Mouse (Mus musculus): ENCODE measurements around the gene Ptprc.

The Ptprc gene

GRCm38 (mm10) chr1:138175494-138175893, at the start of gene Ptprc:
Gene Ptprc, minus strand, starts transcription at chr1:138175708.
- DNase-seq (ENCODE audit: low spot score): no peak

GRCm38 (mm10) chr1:138214736-138215458, 39.4 kb upstream of the Ptprc start:
- DNase-seq (ENCODE audit: low spot score): no peak

- DNase-seq (ENCODE audit: low spot score): no peak
Measured at GRCm38 (mm10) chr1:138210387-138211024, 35.0 kb upstream of the Ptprc start.

GRCm38 (mm10) chr1:138209751-138210150, 34.2 kb upstream of the Ptprc start:
- no peak for DNase-seq (ENCODE audit: low spot score)

- DNase-seq (ENCODE audit: low spot score): no peak
Measured at GRCm38 (mm10) chr1:138206041-138206440, 30.5 kb upstream of the Ptprc start.

- DNase-seq (ENCODE audit: low spot score): no peak
Measured at GRCm38 (mm10) chr1:138191689-138192508, 16.4 kb upstream of the Ptprc start.

- no peak for DNase-seq (ENCODE audit: low spot score)
Measured at GRCm38 (mm10) chr1:138188131-138188530, 12.6 kb upstream of the Ptprc start.

- DNase-seq (ENCODE audit: low spot score): no peak
Measured at GRCm38 (mm10) chr1:138185904-138186303, 10.4 kb upstream of the Ptprc start.

GRCm38 (mm10) chr1:138180081-138180480, 4.6 kb upstream of the Ptprc start:
- no peak for DNase-seq (ENCODE audit: low spot score)

GRCm38 (mm10) chr1:138174705-138175492, 609 bp downstream of the Ptprc start:
- no peak for DNase-seq (ENCODE audit: low spot score)

- no peak for DNase-seq (ENCODE audit: low spot score)
Measured at GRCm38 (mm10) chr1:138174143-138174542, 1.4 kb downstream of the Ptprc start.

- no peak for DNase-seq (ENCODE audit: low spot score)
Measured at GRCm38 (mm10) chr1:138173669-138174068, 1.8 kb downstream of the Ptprc start.

GRCm38 (mm10) chr1:138172547-138172946, 3.0 kb downstream of the Ptprc start:
- no peak for DNase-seq (ENCODE audit: low spot score)

GRCm38 (mm10) chr1:138172096-138172495, 3.4 kb downstream of the Ptprc start:
- no peak for DNase-seq (ENCODE audit: low spot score)

GRCm38 (mm10) chr1:138166233-138166771, 9.2 kb downstream of the Ptprc start:
- DNase-seq (ENCODE audit: low spot score): no peak

GRCm38 (mm10) chr1:138162638-138163037, 12.9 kb downstream of the Ptprc start:
- no peak for DNase-seq (ENCODE audit: low spot score)

GRCm38 (mm10) chr1:138158921-138159320, 16.6 kb downstream of the Ptprc start:
- no peak for DNase-seq (ENCODE audit: low spot score)

- no peak for DNase-seq (ENCODE audit: low spot score)
Measured at GRCm38 (mm10) chr1:138158236-138158635, 17.3 kb downstream of the Ptprc start.

- no peak for DNase-seq (ENCODE audit: low spot score)
Measured at GRCm38 (mm10) chr1:138157709-138158108, 17.8 kb downstream of the Ptprc start.

GRCm38 (mm10) chr1:138157008-138157407, 18.5 kb downstream of the Ptprc start:
- no peak for DNase-seq (ENCODE audit: low spot score)

- no peak for DNase-seq (ENCODE audit: low spot score)
Measured at GRCm38 (mm10) chr1:138154185-138154785, 21.2 kb downstream of the Ptprc start.
